Mouse (Mus musculus) myocyte (in vitro differentiated cells): ENCODE results near the gene Timp2.

ENCODE experiments used
- CEBPB ChIP-seq: IDR thresholded peaks from 2 replicates; pipeline ENCODE4 v1.6.1; 2011; ENCODE audit warnings: mild to moderate bottlenecking, moderate library complexity; ENCODE audit not compliant: poor library complexity, insufficient read depth, severe bottlenecking
- E2F4 ChIP-seq: IDR thresholded peaks from one replicate; pipeline ENCODE4 v1.6.1; 2011; ENCODE audit warnings: mild to moderate bottlenecking, control low read depth, moderate library complexity; ENCODE audit not compliant: insufficient read depth
- MAX ChIP-seq: IDR thresholded peaks from one replicate; pipeline ENCODE4 v1.6.1; 2011; ENCODE audit warnings: low read depth, mild to moderate bottlenecking, control low read depth
- MYOD1 ChIP-seq, 3 experiments: IDR thresholded peaks; one replicate each; pipeline ENCODE4 v1.6.1; 2011; ENCODE audit warnings: control low read depth in 2 of 3, low read depth in 2 of 3, mild to moderate bottlenecking in 2 of 3, moderate library complexity in 1 of 3; ENCODE audit not compliant: insufficient read length in 2 of 3, control insufficient read depth in 1 of 3
- MYOG ChIP-seq, 3 experiments: IDR thresholded peaks; one replicate each; pipeline ENCODE4 v1.6.1; 2011; ENCODE audit warnings: control low read depth in 2 of 3, low read depth in 2 of 3, mild to moderate bottlenecking in 2 of 3; ENCODE audit not compliant: insufficient read length in 2 of 3, control insufficient read depth in 1 of 3, insufficient read depth in 1 of 3
- POLR2A ChIP-seq: IDR thresholded peaks from one replicate; pipeline ENCODE4 v1.6.1; 2011; ENCODE audit warnings: low read depth, mild to moderate bottlenecking, control low read depth, moderate library complexity; ENCODE audit not compliant: insufficient read length
- POLR2AphosphoS2 ChIP-seq: IDR thresholded peaks from one replicate; pipeline ENCODE4 v1.6.1; 2011; ENCODE audit warnings: low read depth, control low read depth; ENCODE audit not compliant: insufficient read length
- REST ChIP-seq: IDR thresholded peaks from one replicate; pipeline ENCODE4 v1.6.1; 2011; ENCODE audit warnings: mild to moderate bottlenecking, control low read depth, moderate library complexity; ENCODE audit not compliant: insufficient read depth, insufficient read length
- SRF ChIP-seq: IDR thresholded peaks from one replicate; pipeline ENCODE4 v1.6.1; 2011; ENCODE audit warnings: low read depth; ENCODE audit not compliant: control insufficient read depth, insufficient read length
- TCF12 ChIP-seq: IDR thresholded peaks from one replicate; pipeline ENCODE4 v1.6.1; 2011; ENCODE audit warnings: mild to moderate bottlenecking, control low read depth; ENCODE audit not compliant: poor library complexity, insufficient read depth, severe bottlenecking
- TCF3 ChIP-seq: IDR thresholded peaks from one replicate; pipeline ENCODE4 v1.6.1; 2011; ENCODE audit warnings: low read depth, control low read depth; ENCODE audit not compliant: insufficient read length
- USF1 ChIP-seq: IDR thresholded peaks from one replicate; pipeline ENCODE4 v1.6.1; 2011; ENCODE audit warnings: low read depth, mild to moderate bottlenecking, control low read depth, moderate library complexity

- TF ChIP-seq MAX = no peak
- TF ChIP-seq POLR2A = no peak
- TF ChIP-seq TCF12 = no peak
- TF ChIP-seq MYOD1 (IDR thresholded peaks at IDR 0.05; ENCODE audit: control insufficient read depth in 1 of 3, insufficient read length in 2 of 3, low read depth in 2 of 3) = no peak
- no peak for TF ChIP-seq POLR2AphosphoS2
- no peak for TF ChIP-seq USF1
- no peak for TF ChIP-seq CEBPB
- TF ChIP-seq E2F4 = no peak
- TF ChIP-seq REST = no peak
- no peak for TF ChIP-seq MYOG (IDR thresholded peaks at IDR 0.05; ENCODE audit: control insufficient read depth in 1 of 3, insufficient read depth in 1 of 3, insufficient read length in 2 of 3, low read depth in 2 of 3)
- no peak for TF ChIP-seq SRF
- no peak for TF ChIP-seq TCF3
Observed at GRCm38 (mm10) chr11:118375461-118375860, 19.9 kb upstream of the Timp2 start.
